Mouse (Mus musculus) CH12.LX (cell line): ENCODE results near the gene Zbp1. TPM values are rescaled to one million over a fixed set of nuclear protein-coding genes. Genes with fewer than 3 reads are reported as not detected.

ENCODE experiments used
- DNase-seq: peaks from one replicate; pipeline ENCODE4 v3.0.0-alpha.2; 2013; ENCODE audit errors: extremely low read depth
- H3K27ac ChIP-seq: 2 replicates; pipeline ENCODE4 v1.5.1; 2012; ENCODE audit warnings: low read depth, mild to moderate bottlenecking, control low read depth, moderate library complexity; ENCODE audit not compliant: insufficient read depth
- H3K27me3 ChIP-seq: replicated peaks from 2 replicates; pipeline ENCODE3; 2012; ENCODE audit warnings: inconsistent platforms
- H3K36me3 ChIP-seq, 2 experiments: replicated peaks in 1 of 2; 2 replicates each; pipeline versions ENCODE3 to v1.6.1; 2012; ENCODE audit warnings: inconsistent platforms in 1 of 2, low read length in 1 of 2, mild to moderate bottlenecking in 1 of 2, mixed read lengths in 1 of 2, moderate library complexity in 1 of 2; ENCODE audit not compliant: control insufficient read depth in 1 of 2, insufficient read depth in 1 of 2
- H3K4me1 ChIP-seq, 2 experiments: 2 replicates each; pipeline ENCODE4 v1.6.1; 2012; ENCODE audit warnings: inconsistent platforms in 1 of 2, moderate library complexity in 1 of 2; ENCODE audit not compliant: insufficient read depth in 2 of 2, control insufficient read depth in 1 of 2
- H3K4me2 ChIP-seq: 2 replicates; pipeline ENCODE4 v1.6.1; 2012; ENCODE audit warnings: low read depth, mild to moderate bottlenecking, control low read depth; ENCODE audit not compliant: poor library complexity, insufficient read depth, severe bottlenecking
- H3K4me3 ChIP-seq, 3 experiments: fragments of 150-350 bp in 1 of 3; sonication (generic) in 1 of 3; replicated peaks in 1 of 3; 2 replicates each; pipeline versions ENCODE3 to v1.5.1; 2011 to 2012; ENCODE audit warnings: low read depth in 2 of 3, low read length in 2 of 3, mild to moderate bottlenecking in 2 of 3, moderate library complexity in 2 of 3, control low read depth in 1 of 3, improper control_type of control experiment in 1 of 3, inconsistent platforms in 1 of 3, mixed read lengths in 1 of 3; ENCODE audit not compliant: poor library complexity in 1 of 3
- H3K79me2 ChIP-seq: replicated peaks from 2 replicates; pipeline ENCODE4 v1.6.1; 2012; ENCODE audit warnings: mild to moderate bottlenecking, moderate library complexity; ENCODE audit not compliant: control insufficient read depth, poor library complexity, insufficient read depth, severe bottlenecking; ENCODE audit errors: extremely low read depth
- H3K9ac ChIP-seq: 2 replicates; pipeline ENCODE4 v1.6.1; 2012; ENCODE audit warnings: low read depth, mild to moderate bottlenecking, control low read depth, moderate library complexity; ENCODE audit not compliant: insufficient read depth
- H3K9me3 ChIP-seq: replicated peaks from 2 replicates; pipeline ENCODE3; 2012; ENCODE audit warnings: low read length, inconsistent platforms, mixed read lengths
- CHD2 ChIP-seq: IDR thresholded peaks from 2 replicates; pipeline ENCODE4 v1.6.1; 2011; ENCODE audit warnings: low read length, improper control_type of control experiment
- CTCF ChIP-seq, 2 experiments: IDR thresholded peaks in 1 of 2; conservative IDR thresholded peaks in 1 of 2; 2 replicates each; pipeline ENCODE4 v1.5.1; 2011 to 2012; ENCODE audit warnings: low read depth in 2 of 2, low read length in 2 of 2, improper control_type of control experiment in 1 of 2, inconsistent platforms in 1 of 2, mild to moderate bottlenecking in 1 of 2, moderate library complexity in 1 of 2
- E2F4 ChIP-seq: IDR thresholded peaks from 2 replicates; pipeline ENCODE4 v1.6.1; 2011; ENCODE audit warnings: low read depth, low read length, improper control_type of control experiment; ENCODE audit not compliant: insufficient replicate concordance
- EP300 ChIP-seq: IDR thresholded peaks from 2 replicates; pipeline ENCODE4 v1.6.1; 2011; ENCODE audit warnings: low read length, improper control_type of control experiment
- HCFC1 ChIP-seq: IDR thresholded peaks from 2 replicates; pipeline ENCODE4 v1.6.1; 2012; ENCODE audit warnings: low read depth, mild to moderate bottlenecking, inconsistent platforms, low read length, improper control_type of control experiment
- IRF4 ChIP-seq: IDR thresholded peaks from 2 replicates; pipeline ENCODE4 v1.6.1; 2014; ENCODE audit warnings: low read depth, mild to moderate bottlenecking, inconsistent platforms, low read length, improper control_type of control experiment
- RAD21 ChIP-seq: IDR thresholded peaks from 2 replicates; pipeline ENCODE4 v1.6.1; 2011; ENCODE audit warnings: low read depth, mild to moderate bottlenecking, low read length, improper control_type of control experiment, moderate library complexity
- SIN3A ChIP-seq: IDR thresholded peaks from 2 replicates; pipeline ENCODE4 v1.6.1; 2012; ENCODE audit warnings: low read length, improper control_type of control experiment, inconsistent platforms
- SMC3 ChIP-seq: IDR thresholded peaks from 2 replicates; pipeline ENCODE4 v1.6.1; 2011; ENCODE audit warnings: low read depth, low read length, improper control_type of control experiment
- TBP ChIP-seq: conservative IDR thresholded peaks from 2 replicates; pipeline ENCODE4 v1.6.1; 2011; ENCODE audit warnings: low read depth, low read length, improper control_type of control experiment
- TCF12 ChIP-seq: IDR thresholded peaks from 2 replicates; pipeline ENCODE4 v1.6.1; 2014; ENCODE audit warnings: low read depth, mild to moderate bottlenecking, inconsistent platforms, low read length, improper control_type of control experiment
- UBTF ChIP-seq: IDR thresholded peaks from 2 replicates; pipeline ENCODE4 v1.6.1; 2012; ENCODE audit warnings: low read depth, mild to moderate bottlenecking, inconsistent platforms, low read length, improper control_type of control experiment, moderate library complexity
- USF1 ChIP-seq: IDR thresholded peaks from 2 replicates; pipeline ENCODE4 v1.6.1; 2014; ENCODE audit warnings: low read depth, mild to moderate bottlenecking, inconsistent platforms, low read length, improper control_type of control experiment
- ZC3H11A ChIP-seq: IDR thresholded peaks from 2 replicates; pipeline ENCODE4 v1.6.1; 2012; ENCODE audit warnings: low read depth, mild to moderate bottlenecking, inconsistent platforms, low read length, improper control_type of control experiment
- dilution Hi-C: fragments of 300-500 bp; cut with MboI; formaldehyde crosslinking; loops from 2 replicates; pipeline ENCODE4 v1.14.3; 2020; ENCODE audit warnings: low sequenced_read_pairs; ENCODE audit not compliant: extremely low pct_unique_long_range_greater_than_20kb, extremely low pct_ligation_motif_present
- in situ Hi-C: fragments of 300-500 bp; cut with MboI; formaldehyde crosslinking; loops from 3 replicates; pipeline ENCODE4 v1.14.3; 2019; ENCODE audit warnings: low sequenced_read_pairs, low pct_ligation_motif_present, low pct_unique_long_range_greater_than_20kb, mixed read lengths
- polyA plus RNA-seq: library from polyadenylated mRNA; unstranded; fragments of >175 nt; gene quantifications from 2 replicates; pipeline ENCODE4 v1.2.1, GENCODE M21; 2012; ENCODE audit warnings: low read depth; ENCODE audit not compliant: insufficient read length
- total RNA-seq, 2 experiments: library from RNA; depleted of rRNA; stranded (reverse); fragments of 300-350 nt in 1 of 2; fragments of >200 nt in 1 of 2; gene quantifications; 2 replicates each; pipeline ENCODE4 v1.2.3; 2012 to 2014

Zbp1 gene
- total and polyA plus RNA-seq, 3 experiments = 8.1 to 9.8 (median 8.7) TPM

GRCm38 (mm10) chr2:173220754-173221153 lies 2.0 kb upstream of the Zbp1 start:
- Histone ChIP-seq H3K36me3 (peaks cover 8 to 12% of the 10 kb centered on the region in 2 experiments), H3K9me3 (no peaks in the 10 kb centered on the region), H3K4me1 (peaks cover 18 to 42% of the 10 kb centered on the region in 2 experiments), H3K9ac (no peak overlapping the region), H3K27me3 (no peaks in the 10 kb centered on the region), H3K4me3 (no peak overlapping the region), H3K27ac (no peak overlapping the region), H3K4me2 (no peak overlapping the region), H3K79me2 (no peaks in the 10 kb centered on the region)
- DNase-seq = no peak
- in situ Hi-C loops = no loop called here
- TF ChIP-seq CHD2 = no peak
- TF ChIP-seq IRF4 = no peak
- TF ChIP-seq E2F4 = no peak
- no peak for TF ChIP-seq ZC3H11A
- TF ChIP-seq TCF12 = no peak
- TF ChIP-seq HCFC1 = no peak
- no peak for TF ChIP-seq USF1
- no peak for TF ChIP-seq EP300
- no peak for TF ChIP-seq SIN3A
- TF ChIP-seq UBTF = no peak
- no peak for TF ChIP-seq TBP
- dilution Hi-C loops = no loop called here

GRCm38 (mm10) chr2:173219256-173219954 lies 682 bp upstream of the Zbp1 start:
- peak overlapping the region; percentile 92 for H3K4me2 ChIP-seq
- H3K79me2 ChIP-seq = no peaks in the 10 kb centered on the region
- H3K9me3 ChIP-seq = no peaks in the 10 kb centered on the region
- peak overlapping the region; percentile 84 for H3K9ac ChIP-seq
- H3K27me3 ChIP-seq = no peaks in the 10 kb centered on the region
- TF ChIP-seq CTCF (conservative IDR thresholded peaks at IDR 0.05 in 1 of 2, IDR thresholded peaks at IDR 0.05 in 1 of 2; ENCODE audit: low read depth in 2 of 2, low read length in 2 of 2) = peak; percentile 71 to 73
- no peak for TF ChIP-seq ZC3H11A
- TF ChIP-seq RAD21 = peak; percentile 40
- no peak for TF ChIP-seq USF1
- TF ChIP-seq SMC3 = peak; percentile 59
- in situ Hi-C loops (no loop called here), dilution Hi-C loops (no loop called here)
- DNase-seq = peak; percentile 54
- H3K27ac ChIP-seq = peak overlapping the region; percentile 71
- peaks cover 12 to 13% of the 10 kb centered on the region in 2 experiments for H3K36me3 ChIP-seq
- peak overlapping the region; percentile 47 to 67 (median 51) for H3K4me3 ChIP-seq
- H3K4me1 ChIP-seq = peaks cover 18 to 38% of the 10 kb centered on the region in 2 experiments
